9 mouse cellular contexts compared by ENCODE assay signal in the genomic region with DNA sequence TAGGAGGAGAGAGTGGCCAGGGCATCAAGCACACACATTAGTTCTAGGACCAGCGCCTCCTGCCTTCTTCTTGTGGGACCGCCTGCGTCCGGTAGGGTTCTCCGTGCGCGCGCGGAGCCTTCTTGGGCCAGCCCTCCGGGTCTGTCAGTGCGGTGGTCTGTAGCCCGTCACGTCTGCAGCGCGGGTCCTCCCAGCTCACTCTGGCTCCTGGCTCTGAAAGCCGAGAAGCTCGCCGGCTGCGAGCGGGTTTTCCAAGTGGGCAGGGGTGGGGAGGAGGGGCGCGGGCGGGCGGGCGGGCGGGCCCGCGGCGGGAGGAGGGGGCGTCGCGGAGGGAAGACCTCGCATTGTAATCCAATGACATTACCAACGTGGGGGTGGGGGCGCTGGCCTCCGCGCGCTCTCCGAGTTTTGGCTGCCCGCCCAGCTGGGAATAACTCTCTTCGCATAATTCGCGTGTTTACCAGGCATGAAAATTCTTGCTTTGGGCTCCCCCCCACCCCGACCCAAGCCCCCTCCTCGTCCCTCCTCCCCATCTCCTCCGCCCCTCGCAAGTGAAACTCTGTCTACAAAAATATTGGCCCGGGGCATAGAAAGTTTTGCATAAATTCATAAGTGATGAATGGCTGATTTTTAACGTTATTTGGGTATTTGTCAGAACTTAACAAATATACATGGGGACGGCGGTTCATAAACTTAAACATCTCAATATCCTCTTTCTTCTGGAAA. TPM values are rescaled to one million over a fixed set of nuclear protein-coding genes. Genes with fewer than 3 reads are reported as not detected.
DNase-seq lines count a peak whose midpoint lies in the region; ATAC-seq and TF ChIP-seq lines count a peak whose summit lies in the region.
"Had no signal": no experiment of that assay in that cellular context is flagged by ENCODE, and none has a peak within 500 bp of the region (broad histone marks: within the 10 kb centered on the region; RNA-seq: fewer than 3 reads in every experiment).

No protein-coding gene starts in this region.

- H3K27me3 ChIP-seq in forebrain, postnatal 0 days (ENCODE audit: insufficient read depth, low read length), result peaks cover 6% of the 10 kb centered on the region; the same call in 1 of the 2 replicates

- WGBS in forebrain, postnatal 0 days, result 2% methylated on average over 39 of the region's 51 CpGs

- no peak for ATAC-seq in cerebellum, adult (ENCODE audit: insufficient number of reproducible peaks, low FRiP score, low TSS enrichment)
- peak; percentile 44 for ATAC-seq in forebrain, postnatal 0 days
- peak; percentile 47; the same call in 1 of the 2 replicates for ATAC-seq in megakaryocyte progenitor cell, adult 5-6 weeks (replicated peaks; ENCODE audit: poor library complexity)

- peak overlapping the region; percentile 90 for H3K4me2 ChIP-seq in forebrain, postnatal 0 days (ENCODE audit: low read depth)

- TF ChIP-seq CTCF in forebrain, postnatal 0 days (IDR thresholded peaks at IDR 0.05; ENCODE audit: low read depth), result peak; percentile 59

- H3K36me3 ChIP-seq in forebrain, postnatal 0 days (ENCODE audit: insufficient read depth), result no peaks in the 10 kb centered on the region
- H3K36me3 ChIP-seq: G1E had no signal

- peak overlapping the region; percentile 40 for H3K9ac ChIP-seq in forebrain, postnatal 0 days

- H3K4me1 ChIP-seq in forebrain, postnatal 0 days (ENCODE audit: insufficient read depth), result 0 out of 2 replicates have a peak, but pooled peaks cover 10% of the 10 kb centered on the region

- H3K27ac ChIP-seq in forebrain, postnatal 0 days (ENCODE audit: low read depth, low read length), result peak overlapping the region; percentile 21; the same call in 1 of the 2 replicates

- H3K9me3 ChIP-seq in forebrain, postnatal 0 days (ENCODE audit: low read length), result no peaks in the 10 kb centered on the region

- peak; percentile 56 to 65 for DNase-seq in cerebellum, postnatal 14 days
- peak; percentile 46 for DNase-seq in right cerebral cortex, postnatal 14 days
- DNase-seq in right cerebral cortex, postnatal 25 days, result no peak
- peak; percentile 71 for DNase-seq in forebrain, postnatal 0 days
- DNase-seq in kidney, postnatal 10 days, result peak; percentile 71
- DNase-seq in yolk sac, embryonic 10.5 days (ENCODE audit: low spot score), result peak; percentile 61

- H3K4me3 ChIP-seq in forebrain, postnatal 0 days (ENCODE audit: low read depth, low read length), result peak overlapping the region; percentile 66

RNA-seq across cellular contexts. Expression of gene Nog, which starts 3.7 kb away (rescaled TPM):
- 13.3 and 15.2 TPM in 2 replicates for total RNA-seq in forebrain, postnatal 0 days (2014; rRNA removed)
- 5.2 TPM in 2 replicates for polyA plus RNA-seq in forebrain, postnatal 0 days (2015; fragmentation: Nextera tagmentation; extraction: Ambion mirVana)
- total RNA-seq in megakaryocyte progenitor cell, adult 5-6 weeks (2015), result not detected in 2 replicates
- not detected in 2 replicates for total RNA-seq in megakaryocyte progenitor cell, adult 5-6 weeks (2017)
- total RNA-seq: G1E had no signal
- polyA plus RNA-seq: G1E had no signal

Comparison
In these comparisons a context has a peak if more than half of its experiments do, and no peak if none do; other contexts are left out.
1. RNA of gene Nog, which starts 3.7 kb away (total RNA-seq): 13.3 to 15.2 TPM in forebrain, postnatal 0 days; not detected in megakaryocyte progenitor cell, adult 5-6 weeks; every median in the first group is over 10 times any median in the second.